Mouse (Mus musculus) liver, adult 2 months (tissue): ENCODE results near the gene Phf21b. TPM values are rescaled to one million over a fixed set of nuclear protein-coding genes. Genes with fewer than 3 reads are reported as not detected.

Source experiments
- DNase-seq: peaks from one replicate; pipeline ENCODE4 v3.0.0-alpha.2; 2011; ENCODE audit warnings: low read depth, low spot score; ENCODE audit errors: extremely low read depth
- H3K27ac ChIP-seq: fragments of 200-500 bp; replicated peaks from 2 replicates; pipeline ENCODE4 v1.5.1; 2012; ENCODE audit warnings: low read depth, mild to moderate bottlenecking, control low read depth, inconsistent platforms, low read length; ENCODE audit not compliant: insufficient read depth
- H3K27me3 ChIP-seq: fragments of 200-500 bp; 2 replicates; pipeline ENCODE4 v1.6.1; 2012; ENCODE audit warnings: mild to moderate bottlenecking, moderate library complexity, low read length, inconsistent platforms; ENCODE audit not compliant: control insufficient read depth, insufficient read depth
- H3K36me3 ChIP-seq: fragments of 200-500 bp; 2 replicates; pipeline ENCODE4 v1.6.1; 2012; ENCODE audit warnings: low read length, inconsistent platforms; ENCODE audit not compliant: control insufficient read depth, insufficient read depth
- H3K4me1 ChIP-seq: fragments of 200-500 bp; 2 replicates; pipeline ENCODE4 v1.6.1; 2011; ENCODE audit warnings: low read length; ENCODE audit not compliant: control insufficient read depth, insufficient read depth
- H3K4me3 ChIP-seq: fragments of 200-500 bp; 2 replicates; pipeline ENCODE4 v1.5.1; 2011; ENCODE audit warnings: low read depth, mild to moderate bottlenecking, control low read depth, low read length, moderate library complexity; ENCODE audit not compliant: insufficient read depth
- H3K79me2 ChIP-seq: fragments of 200-500 bp; 2 replicates; pipeline ENCODE4 v1.6.1; 2012; ENCODE audit warnings: inconsistent platforms, mild to moderate bottlenecking, low read length, moderate library complexity; ENCODE audit not compliant: control insufficient read depth, insufficient read depth
- H3K9ac ChIP-seq: fragments of 200-500 bp; 2 replicates; pipeline ENCODE4 v1.6.1; 2012; ENCODE audit warnings: low read depth, mild to moderate bottlenecking, control low read depth, inconsistent platforms, low read length
- CTCF ChIP-seq: fragments of 200-500 bp; IDR thresholded peaks from 2 replicates; pipeline ENCODE4 v1.5.1; 2011; ENCODE audit warnings: low read depth, low read length, control low read depth
- POLR2A ChIP-seq: fragments of 200-500 bp; IDR thresholded peaks from 2 replicates; pipeline ENCODE4 v1.6.1; 2011; ENCODE audit warnings: low read length, control low read depth; ENCODE audit not compliant: insufficient read depth; ENCODE audit errors: extremely low read depth
- WGBS: fragments of 180-500 bp; shearing (Covaris S2); methylation state at CpG from one replicate; pipeline ENCODE4 v1.1.7; 2018; 5-methylcytosine and 5-hydroxymethylcytosine counted together
- polyA plus RNA-seq: library from polyadenylated mRNA; depleted of rRNA; stranded (reverse); fragments of >200 nt; gene quantifications from 2 replicates; pipeline ENCODE4 v1.2.3, GENCODE M21; 2012; rRNA removed
- total RNA-seq: library from RNA; depleted of rRNA; stranded (reverse); fragments of >200 nt; gene quantifications from 2 replicates; pipeline ENCODE4 v1.2.3, GENCODE M21; 2014; rRNA removed

Phf21b gene
- total and polyA plus RNA-seq, 2 experiments, result 0.28 to 0.29 TPM

DNA sequence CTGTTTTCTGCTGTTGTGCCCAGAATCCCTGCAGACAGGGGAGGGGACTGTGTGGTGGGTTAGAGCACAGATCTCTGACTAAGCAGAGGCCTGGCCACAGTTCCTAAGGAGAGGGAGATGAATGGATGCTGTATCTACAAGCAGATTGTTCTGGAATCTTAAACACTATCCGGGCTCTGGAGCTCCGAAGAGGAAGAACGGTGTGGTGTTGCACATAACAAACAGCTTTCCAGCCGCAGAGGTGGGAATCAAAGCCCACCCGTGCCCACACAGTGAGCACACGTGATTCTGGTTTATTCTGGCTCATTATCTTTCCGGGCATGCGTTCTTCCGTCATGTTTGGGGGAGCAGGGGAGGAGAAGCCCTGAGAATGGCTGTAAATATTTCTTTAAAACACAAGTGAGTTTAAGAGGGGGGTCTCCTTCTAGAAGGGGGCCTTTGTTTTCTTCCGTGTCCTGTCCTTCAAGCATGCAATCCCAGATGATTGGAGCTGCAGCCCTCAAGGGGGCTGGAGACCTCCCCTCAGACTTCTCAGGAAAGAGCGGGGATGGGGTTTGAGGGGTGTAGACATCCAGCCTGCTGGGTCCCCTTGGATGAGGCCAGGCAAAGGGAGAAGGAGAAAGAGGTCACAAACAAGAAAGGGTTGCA lies 119.4 kb downstream of the Phf21b start:
- no peaks in the 10 kb centered on the region for H3K79me2 ChIP-seq
- no peak overlapping the region for H3K9ac ChIP-seq
- 84% methylated on average over 11 of the region's 11 CpGs for WGBS
- no peaks in the 10 kb centered on the region for H3K4me1 ChIP-seq
- no peaks in the 10 kb centered on the region for H3K27me3 ChIP-seq
- no peak overlapping the region for H3K4me3 ChIP-seq
- H3K27ac ChIP-seq, result no peak overlapping the region
- TF ChIP-seq POLR2A (no peak), CTCF (no peak)
- H3K36me3 ChIP-seq, result no peaks in the 10 kb centered on the region
- no peak for DNase-seq

Other genes starting within 250 kb of the Phf21b start
- 2.2 and 2.6 TPM in 2 replicates for gene Prr5, start 186.4 kb downstream of the Phf21b start, total RNA-seq
- 9.4 and 10.6 TPM in 2 replicates for gene Prr5, start 186.4 kb downstream of the Phf21b start, polyA plus RNA-seq
- not detected in 2 replicates for gene Arhgap8, start 136.0 kb downstream of the Phf21b start, total RNA-seq
- 0.20 TPM in 1 of 2 replicates, not detected in the other for gene Arhgap8, start 136.0 kb downstream of the Phf21b start, polyA plus RNA-seq
- 0.27 and 0.37 TPM in 2 replicates for gene Gm29666, start 64.0 kb upstream of the Phf21b start, total RNA-seq
- gene Gm29666, start 64.0 kb upstream of the Phf21b start, polyA plus RNA-seq, result 0.05 and 0.09 TPM in 2 replicates
- gene Nup50, start 67.4 kb upstream of the Phf21b start, total RNA-seq, result 9.0 and 9.7 TPM in 2 replicates
- 5.0 and 5.3 TPM in 2 replicates for gene Nup50, start 67.4 kb upstream of the Phf21b start, polyA plus RNA-seq
- 9.8 and 11.3 TPM in 2 replicates for gene 5031439G07Rik, start 132.5 kb upstream of the Phf21b start, total RNA-seq
- 9.0 and 11.2 TPM in 2 replicates for gene 5031439G07Rik, start 132.5 kb upstream of the Phf21b start, polyA plus RNA-seq
- not detected in 2 replicates for gene Upk3a, start 161.1 kb upstream of the Phf21b start, total RNA-seq
- gene Upk3a, start 161.1 kb upstream of the Phf21b start, polyA plus RNA-seq, result not detected in 2 replicates
- 2.6 and 3.0 TPM in 2 replicates for gene Fam118a, start 172.9 kb upstream of the Phf21b start, total RNA-seq
- 0.98 and 1.3 TPM in 2 replicates for gene Fam118a, start 172.9 kb upstream of the Phf21b start, polyA plus RNA-seq